Mouse (Mus musculus) testis, postnatal 10 days (tissue): ENCODE results near the gene Plekhm3.
"Not testable (repeated sequence)": the region's sequence is repeated elsewhere in the genome, so short reads cannot be mapped to it uniquely, and the experiment has no call there.

Experiments used
- DNase-seq: peaks from one replicate; pipeline ENCODE4 v3.0.0; 2021; ENCODE audit warnings: low spot score

Plekhm3 gene

DNA sequence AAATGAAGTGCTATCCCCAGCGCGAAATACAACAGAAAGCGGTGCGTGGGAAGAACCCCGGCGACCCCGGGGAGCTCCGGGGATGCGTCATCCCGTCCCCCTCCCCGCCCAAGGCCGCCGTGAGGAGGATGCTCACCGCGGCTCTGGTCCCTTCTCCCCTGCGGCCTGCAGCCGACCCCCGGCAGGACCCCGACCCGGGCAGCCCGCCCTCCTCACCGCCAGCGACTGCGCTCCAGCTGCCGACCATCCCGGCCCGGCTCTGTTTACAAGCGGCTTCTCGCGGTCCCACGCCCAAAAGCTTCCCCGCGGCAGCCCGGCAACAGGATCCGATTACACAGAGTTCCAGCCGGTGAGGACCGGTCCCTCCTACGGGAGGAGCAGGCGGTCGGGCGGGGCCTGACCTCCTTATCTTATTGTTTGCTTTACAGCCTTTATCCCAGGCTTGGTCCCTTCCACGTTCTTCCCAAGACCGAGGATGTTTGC, at the start of gene Plekhm3:
Plekhm3 (minus strand) TSS at position 346 of the 483 bp plus-strand sequence.
- peak; percentile 86 for DNase-seq

DNA sequence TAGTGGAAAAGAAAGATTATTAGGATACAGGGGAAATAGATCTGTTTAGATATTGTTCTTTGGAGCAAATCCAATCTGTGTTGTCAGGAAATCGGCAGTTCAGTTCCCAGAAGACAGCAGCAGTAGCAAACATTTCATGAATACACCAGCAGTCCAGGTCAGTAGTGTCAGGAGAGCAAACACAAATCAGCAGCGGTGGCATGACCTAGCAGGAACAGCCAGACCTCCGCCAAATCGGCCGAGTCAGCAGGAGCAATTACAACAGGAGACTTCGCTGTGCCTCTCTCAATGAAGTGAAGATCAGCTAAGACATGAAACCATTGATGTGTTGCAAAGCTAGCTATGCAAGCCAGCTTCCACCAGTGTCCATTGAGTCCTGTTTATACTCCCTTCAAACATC, 49.0 kb upstream of the Plekhm3 start:
- no peak for DNase-seq

DNA sequence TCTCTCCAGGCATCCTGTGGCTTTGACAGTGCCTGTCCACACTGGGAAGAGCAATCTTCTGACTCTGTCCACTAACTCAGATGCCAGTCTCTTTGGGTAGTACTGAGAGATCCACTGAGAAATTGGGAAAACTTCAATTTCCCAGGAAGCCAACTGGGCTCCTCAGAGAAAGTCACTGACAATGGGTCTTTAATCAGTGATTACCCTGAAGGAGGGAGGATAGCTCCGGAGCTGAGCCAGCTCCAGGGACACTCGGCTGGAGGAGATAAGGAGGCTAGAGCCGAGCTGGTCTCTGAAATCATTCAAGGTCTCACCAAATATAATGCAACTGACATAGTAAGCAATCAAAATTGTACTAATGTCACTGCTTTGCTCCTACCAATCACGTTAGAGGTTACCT, 47.9 kb upstream of the Plekhm3 start:
- no peak for DNase-seq

DNA sequence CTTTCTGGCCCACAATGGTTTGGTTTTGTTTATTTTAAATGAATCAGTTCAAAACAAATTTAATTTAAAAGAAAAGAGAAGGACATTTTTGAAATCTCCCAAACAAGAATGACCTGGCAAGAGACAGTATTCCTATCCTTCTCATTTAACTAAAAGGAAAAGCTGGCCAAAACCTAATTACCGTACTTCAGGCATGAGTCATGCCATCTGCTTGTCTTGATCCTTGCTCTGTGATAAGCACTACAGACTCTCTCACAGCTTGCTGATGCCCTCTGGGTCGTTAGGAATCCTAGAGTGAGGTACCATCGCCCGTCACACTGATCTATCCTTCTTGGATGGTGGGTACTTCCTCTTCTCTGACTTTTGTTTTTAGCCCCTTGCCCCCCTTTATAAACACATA, 36.6 kb upstream of the Plekhm3 start:
- DNase-seq, result no peak

DNA sequence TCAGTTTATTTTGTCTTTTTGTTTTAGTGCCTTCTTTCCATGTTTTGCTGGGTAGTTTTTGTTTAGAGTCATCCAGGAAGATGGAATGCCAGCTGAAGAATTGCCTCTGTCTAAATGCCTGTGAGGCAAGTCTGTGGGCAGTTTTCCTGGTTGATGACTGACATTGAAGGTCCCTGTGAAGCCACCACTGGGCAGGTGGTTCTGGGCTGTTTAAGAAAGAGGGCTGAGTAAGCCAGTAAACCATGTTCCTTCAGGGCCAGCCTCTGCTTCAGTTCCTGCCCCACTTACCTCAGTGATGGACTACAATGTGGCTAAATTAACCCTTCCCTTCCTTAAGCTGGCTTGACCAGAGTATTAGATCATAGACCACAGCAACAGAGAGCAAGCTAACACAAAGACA, 31.6 kb upstream of the Plekhm3 start:
- no peak for DNase-seq

DNA sequence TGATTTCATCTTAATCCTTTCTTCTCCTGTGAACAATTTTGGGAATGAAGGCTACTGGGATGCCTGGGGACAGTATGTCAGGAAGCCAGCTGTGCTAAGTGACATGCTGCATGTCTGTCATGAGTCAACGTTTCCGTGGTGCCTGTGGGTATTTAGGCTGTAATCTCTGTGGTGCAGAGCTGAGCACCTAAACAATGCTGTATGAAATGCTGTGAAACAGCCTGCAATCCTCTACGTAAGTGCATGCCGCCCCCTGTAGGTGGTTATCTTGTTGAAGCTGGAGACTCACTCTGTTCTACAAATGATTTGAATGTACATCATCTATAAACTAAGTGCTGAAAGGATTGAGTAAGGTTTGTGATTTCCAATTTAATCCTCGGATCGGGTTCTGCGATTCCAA, 29.5 kb upstream of the Plekhm3 start:
- peak; percentile 64 for DNase-seq

DNA sequence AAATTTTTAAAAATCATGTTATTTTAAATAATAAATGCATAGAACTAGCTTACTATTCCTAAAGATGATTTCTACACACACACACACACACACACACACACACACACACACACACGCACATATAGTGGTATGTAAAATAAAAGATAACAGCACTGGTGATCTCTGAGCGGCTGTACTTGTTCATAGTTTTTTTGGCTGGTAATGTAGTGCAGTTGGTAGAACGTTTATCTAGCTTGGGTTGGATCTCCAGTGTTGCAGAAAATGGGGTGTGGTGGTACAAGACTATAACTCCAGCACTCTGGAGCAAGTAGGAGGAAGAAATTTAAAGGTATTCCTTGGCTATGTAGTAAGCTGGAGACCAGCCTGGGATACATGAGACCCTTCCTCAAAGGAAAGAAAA, 26.6 kb upstream of the Plekhm3 start:
- no peak for DNase-seq

DNA sequence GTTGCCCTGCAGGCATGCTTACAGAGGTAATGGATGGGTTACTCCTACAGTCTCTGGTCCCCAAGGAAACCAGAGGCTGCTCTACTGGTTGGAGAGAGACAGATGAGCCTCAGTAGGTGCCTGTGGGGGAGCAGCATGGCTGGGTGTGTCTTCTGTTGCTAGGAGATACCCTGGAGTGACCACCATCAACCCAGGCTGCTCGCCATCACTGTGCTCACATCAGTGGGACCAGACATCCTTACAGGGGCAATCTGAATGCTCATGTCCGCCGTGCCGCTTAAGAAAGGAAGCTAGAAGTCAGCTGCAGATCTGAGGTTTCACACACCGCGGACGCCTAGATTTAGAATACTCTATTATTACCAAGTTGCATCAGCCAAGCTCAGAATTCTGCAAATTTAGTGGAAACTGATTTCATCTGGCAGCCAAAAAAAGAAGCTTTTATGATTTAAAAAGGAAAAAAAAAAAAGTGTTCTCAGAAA, 21.7 kb upstream of the Plekhm3 start:
- no peak for DNase-seq

DNA sequence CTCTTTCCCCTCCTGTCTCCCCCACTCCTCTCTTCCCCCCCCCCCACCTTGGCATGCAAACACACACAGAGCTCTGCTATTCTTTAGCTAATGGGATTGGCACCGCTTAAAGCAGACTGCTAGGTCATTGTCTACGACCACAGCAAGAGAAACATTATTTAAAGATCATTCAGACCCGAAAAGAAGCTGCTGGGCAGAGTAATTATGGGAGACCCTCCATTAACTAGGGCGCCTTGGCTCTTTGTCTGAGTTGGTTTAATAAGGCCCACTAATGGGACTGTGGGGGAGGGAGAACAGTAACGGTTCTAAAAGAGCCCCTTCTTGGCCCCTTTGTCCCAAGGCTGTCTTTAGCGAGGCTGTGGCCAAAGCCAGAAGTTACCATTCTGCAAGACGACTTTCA, 18.7 kb upstream of the Plekhm3 start:
- no peak for DNase-seq

DNA sequence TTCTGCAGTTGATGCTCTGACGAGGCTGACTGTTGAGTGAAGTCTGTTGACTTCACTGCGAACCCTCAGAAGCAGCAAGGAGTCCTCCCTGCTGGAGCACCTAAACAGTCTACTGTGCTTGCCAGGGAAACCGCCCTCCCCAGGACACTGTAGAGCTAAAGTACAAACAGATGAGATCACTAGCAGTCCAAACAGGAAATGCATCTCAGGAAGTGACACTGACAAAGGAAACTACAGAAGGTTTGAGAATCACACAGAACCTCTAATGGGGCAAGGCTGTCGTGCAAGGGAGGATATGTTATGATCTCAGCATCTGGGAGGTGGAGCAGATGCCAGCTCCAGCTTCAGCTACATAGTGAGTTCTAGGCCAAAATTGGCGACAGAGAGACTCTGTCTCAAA, 14.1 kb upstream of the Plekhm3 start:
- peak; percentile 26 for DNase-seq

DNA sequence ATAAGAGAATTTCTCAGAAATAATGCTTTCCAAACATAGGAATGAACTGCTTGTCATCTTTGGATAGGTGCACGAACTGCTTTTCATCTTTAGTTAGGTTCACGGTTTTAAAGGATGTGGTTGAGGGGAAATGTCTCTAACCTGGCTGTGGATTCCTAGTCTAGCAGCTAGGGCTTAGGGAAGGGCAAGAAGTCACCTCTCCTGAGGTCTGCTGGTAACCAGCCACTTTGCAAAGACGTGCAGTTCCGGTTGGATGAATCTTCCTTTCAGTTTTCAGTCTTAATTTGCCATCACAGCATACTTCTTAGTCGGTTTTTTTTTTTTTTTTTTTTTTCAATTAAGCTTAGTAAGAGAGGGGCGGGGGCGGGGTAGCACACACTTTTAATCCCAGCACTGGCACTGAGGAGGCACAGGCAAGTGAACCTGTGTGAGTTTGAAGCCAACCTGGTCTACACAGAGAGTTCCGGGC, 431 bp upstream of the Plekhm3 start:
- no peak for DNase-seq

DNA sequence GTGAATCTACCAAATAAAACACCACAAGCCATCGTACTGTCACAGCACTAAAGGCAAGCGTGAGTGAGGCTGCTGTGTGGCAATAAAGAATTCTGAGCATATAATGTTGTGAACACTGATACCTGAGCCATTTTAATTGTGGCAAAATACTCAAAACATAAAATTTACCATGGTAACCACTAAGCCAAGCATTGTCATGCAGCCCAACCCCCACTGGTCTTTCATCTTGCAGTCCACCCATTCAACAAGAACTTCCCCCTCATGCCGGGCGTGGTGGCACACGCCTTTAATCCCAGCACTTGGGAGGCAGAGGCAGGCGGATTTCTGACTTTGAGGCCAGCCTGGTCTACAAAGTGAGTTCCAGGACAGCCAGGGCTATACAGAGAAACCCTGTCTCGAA, 1.8 kb downstream of the Plekhm3 start:
- not testable (repeated sequence) for DNase-seq

DNA sequence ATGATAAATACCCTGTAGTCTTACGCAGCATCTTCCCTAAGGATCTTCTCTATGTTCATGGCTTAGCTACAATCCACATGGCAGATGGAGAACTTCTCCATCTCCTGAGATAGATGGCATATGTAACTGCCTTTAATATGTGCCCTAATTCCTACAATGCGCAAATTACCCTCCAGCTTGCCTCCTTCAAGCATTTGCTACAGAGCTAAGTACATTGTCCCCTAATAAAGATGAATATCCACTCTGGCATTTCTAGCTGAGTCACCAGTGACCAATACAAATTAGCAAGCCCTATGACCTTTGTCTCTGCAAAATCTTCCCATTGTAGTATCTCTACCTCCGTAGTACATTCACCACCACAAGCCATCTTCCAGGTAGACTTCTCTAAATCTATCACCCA, 6.4 kb downstream of the Plekhm3 start:
- DNase-seq, result no peak

DNA sequence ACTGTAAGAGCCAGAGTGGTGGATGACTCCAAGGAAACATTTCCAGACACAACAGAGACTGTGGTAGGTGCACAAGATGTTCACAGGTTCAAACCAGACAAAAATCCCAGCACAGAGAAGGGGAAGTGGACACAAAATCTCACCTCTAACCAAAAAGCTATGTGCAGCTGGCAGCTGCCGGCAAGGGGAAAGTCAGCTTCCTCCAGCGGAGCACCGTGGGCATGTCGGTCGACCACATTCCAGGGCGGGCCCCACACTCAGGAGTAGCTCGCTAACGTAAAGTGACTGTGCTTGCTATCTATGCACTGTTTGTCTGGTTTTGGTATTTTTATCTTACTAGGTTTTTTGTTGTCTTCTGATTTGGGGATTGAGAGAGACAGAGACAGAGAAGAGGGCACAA, 7.2 kb downstream of the Plekhm3 start:
- DNase-seq, result no peak

DNA sequence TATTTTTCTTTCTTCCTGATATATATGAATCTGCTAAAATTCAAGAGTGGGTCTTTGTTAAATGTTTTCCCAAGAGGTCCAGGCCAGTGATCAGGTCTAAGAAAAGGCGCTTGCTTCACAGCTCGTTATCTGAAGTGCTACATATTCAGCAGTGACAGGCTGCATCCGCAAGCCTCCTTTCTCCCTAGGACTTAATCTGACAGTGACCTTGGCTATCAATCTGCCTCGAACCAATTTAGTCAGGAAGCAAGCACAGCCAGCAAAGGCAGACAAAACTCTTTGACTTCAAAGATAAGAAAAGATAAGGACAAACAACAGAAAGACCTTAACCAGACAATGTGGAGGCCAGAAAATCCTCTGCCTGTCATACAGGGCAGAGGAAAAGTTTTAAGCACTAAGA, 10.5 kb downstream of the Plekhm3 start:
- no peak for DNase-seq

DNA sequence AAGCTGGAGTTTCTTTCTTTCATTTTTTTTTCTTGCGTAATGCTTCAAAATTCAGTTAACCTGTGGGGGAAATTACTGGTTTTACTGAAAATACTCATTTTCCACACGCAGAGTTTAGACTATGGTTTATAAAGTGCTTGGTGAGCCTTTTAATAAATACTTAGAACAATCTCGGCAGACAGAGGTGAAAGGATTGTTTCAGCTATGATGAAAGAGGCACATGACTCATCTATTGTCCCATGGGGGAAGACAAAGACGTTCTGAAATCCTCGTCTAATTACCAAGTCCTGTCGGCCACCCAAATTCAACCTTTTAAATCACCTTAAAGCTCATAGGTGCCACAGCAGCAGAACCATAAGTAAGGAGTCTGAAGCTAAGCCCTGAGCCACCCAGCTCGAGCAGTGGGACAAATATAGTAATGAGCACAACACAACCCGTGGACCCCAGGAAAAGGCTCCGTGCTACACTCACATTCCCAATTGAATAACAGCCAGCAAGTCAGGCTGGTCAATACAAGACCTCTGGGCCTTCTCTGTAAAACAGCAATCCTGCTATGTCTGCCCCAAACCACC, 11.3 kb downstream of the Plekhm3 start:
- no peak for DNase-seq

DNA sequence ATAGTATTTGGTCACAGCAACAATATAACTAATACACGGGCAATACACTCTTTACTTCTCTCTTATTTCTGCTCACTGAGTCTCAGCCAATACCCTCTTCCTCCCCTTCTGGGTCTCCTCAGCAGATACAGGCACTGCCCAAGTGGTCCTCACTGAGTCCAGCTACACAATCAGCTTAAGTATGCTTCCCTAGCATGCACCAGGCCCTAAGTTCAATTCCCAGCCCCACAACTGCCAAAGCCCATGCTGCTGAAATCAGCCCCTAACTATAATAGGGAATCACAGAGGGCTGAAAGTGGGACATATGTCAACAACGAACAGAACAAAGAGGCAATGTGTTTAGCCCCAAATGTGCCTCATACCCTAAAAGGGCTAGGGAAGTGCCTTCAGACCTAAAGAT, 11.9 kb downstream of the Plekhm3 start:
- DNase-seq, result no peak

DNA sequence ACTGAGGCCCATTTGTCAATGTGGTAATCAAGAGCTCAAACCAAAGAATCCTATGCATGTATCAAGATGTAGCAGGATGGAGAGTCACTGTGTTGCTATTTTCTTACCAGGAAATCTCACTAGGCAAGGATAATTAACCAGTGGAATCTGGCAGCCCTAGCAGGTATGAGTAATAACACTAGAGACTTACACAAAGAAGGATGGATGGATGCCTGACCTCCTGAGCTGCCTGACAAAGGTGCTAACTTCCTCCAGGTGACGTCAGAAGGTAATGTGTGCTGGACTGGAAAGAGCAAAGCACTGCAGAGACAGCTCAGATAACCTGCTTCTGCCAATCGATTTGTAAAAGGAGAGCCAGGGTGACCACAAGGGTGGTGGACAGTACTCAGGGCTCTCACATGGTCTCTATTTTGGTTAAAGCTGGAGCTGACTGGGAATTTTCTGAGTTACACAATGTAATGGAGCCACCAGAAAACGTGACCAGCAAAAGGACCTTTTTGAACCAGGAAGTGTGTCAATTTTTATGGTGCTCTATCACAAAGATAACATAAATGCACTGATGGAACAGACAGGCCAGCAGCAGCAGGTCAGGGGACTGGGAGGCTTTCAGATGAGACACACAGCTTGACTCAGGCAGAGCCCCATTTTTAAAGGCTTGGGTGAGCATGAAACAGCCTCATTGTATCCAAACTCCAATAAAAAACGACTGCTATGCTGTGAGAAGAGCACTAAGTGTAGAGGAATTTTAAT, 14.4 kb downstream of the Plekhm3 start:
- no peak for DNase-seq

DNA sequence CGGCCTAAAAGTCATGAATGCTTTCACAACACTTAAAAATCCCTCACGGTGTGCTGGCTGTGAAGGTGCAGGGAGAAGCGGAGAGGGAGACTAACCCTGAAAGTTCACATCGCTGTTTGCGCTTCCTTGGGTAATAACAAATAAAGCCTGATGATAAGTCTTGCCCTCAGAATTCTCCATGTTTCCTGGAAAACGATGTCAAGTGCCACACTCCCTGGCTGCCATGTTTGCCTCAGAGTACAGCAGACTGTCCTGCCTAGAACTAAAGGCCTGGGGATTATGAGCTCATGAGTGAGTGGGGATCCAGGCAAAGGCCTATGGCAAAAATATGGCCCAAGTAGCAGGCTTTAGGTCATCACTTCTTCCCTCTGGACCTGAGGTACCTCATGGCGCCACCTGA, 17.7 kb downstream of the Plekhm3 start:
- DNase-seq, result no peak

DNA sequence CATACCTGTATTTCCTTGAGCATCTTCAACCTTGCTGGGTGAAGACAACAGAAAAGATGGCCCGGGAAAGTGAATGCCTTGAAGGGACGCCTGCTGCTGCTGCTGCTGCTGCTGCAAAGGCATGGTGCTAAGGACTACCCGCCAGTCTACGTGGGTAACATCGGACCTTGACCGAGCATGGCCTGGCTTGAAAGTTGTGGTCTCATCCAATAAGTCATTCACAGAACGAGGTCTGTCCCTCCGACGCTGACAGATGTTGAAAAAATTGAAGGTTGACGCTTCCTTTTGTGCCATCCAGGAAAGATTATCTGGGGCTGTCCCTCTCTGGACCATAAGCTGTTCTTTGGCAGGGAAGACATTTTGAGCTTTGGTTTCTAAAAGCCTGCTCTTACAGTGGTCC, 18.9 kb downstream of the Plekhm3 start:
- no peak for DNase-seq

DNA sequence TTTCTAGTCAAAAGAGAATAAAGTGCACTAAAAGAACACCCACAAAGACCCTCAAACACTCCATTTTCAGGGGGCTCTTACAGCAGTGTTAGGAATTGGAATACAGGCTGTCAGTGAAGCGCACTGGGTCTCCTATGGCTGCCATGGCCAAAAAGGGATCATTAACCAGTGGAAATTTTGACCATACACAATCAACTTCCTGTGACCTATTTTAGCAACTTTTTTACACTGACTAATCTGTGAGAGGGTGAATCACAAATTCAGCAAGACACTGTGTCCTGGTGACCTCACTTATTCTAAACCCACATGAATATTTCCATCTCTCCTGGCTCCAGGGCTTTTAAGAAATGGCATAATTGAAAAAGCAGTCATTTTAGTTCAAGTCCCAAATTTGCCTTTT, 23.7 kb downstream of the Plekhm3 start:
- DNase-seq, result no peak

DNA sequence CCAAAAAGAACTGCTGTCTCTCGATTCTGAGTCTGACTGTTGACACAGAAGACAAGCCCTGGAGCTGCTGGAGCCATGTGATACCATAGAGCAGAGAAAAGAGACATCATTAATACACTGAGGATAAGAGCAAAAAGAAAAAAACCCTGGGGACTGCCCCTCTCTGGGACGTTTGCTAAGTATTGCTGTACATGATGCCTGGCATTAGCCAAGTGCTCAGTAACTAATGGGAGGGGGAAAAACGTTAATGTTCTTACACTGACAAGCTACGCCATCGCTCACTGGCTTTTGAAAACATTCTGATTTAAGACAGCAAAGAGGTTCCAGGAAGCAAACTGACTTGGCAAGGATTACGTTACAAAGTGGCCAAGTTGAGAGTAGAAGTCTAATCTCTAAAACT, 26.5 kb downstream of the Plekhm3 start:
- no peak for DNase-seq

DNA sequence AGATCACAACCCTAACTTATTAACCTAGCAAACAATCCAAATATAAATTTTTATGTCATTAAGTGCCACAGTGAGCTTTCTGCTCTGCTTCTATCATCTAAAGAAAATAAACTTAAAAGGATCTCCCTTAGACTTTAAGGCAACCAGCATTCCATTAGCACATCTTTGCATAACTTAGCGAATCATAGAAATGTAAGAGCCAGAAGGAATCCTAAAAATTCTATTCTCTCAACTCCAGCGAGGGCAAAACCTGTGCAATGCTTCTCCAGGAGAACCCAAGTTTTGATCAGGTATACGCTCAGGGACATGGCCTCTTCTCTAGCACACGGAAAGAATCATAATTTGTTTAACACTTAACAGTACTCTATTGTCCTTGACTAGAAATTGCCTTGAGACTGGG, 27.0 kb downstream of the Plekhm3 start:
- DNase-seq, result no peak

DNA sequence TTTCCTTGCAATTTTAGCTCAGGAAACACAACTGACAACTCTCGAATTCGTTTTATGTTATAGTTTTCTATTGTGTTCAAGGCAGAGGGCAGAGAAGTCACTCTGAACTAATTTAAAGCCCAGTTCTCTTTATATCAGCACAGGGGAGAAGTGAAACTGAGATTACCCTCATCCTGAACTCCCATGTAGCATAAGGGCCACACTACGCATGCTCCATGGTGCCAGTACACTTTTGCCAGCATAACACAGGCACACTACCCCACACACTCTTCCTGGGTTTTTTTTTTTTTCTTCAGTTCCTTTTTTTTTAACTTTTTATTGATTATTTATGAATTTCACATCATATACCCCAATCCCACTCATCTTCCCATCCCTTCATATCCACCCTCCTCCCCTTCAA, 28.1 kb downstream of the Plekhm3 start:
- DNase-seq, result no peak
